Mouse (Mus musculus): ENCODE results near the gene Ddx23.

Ddx23 gene

DNA sequence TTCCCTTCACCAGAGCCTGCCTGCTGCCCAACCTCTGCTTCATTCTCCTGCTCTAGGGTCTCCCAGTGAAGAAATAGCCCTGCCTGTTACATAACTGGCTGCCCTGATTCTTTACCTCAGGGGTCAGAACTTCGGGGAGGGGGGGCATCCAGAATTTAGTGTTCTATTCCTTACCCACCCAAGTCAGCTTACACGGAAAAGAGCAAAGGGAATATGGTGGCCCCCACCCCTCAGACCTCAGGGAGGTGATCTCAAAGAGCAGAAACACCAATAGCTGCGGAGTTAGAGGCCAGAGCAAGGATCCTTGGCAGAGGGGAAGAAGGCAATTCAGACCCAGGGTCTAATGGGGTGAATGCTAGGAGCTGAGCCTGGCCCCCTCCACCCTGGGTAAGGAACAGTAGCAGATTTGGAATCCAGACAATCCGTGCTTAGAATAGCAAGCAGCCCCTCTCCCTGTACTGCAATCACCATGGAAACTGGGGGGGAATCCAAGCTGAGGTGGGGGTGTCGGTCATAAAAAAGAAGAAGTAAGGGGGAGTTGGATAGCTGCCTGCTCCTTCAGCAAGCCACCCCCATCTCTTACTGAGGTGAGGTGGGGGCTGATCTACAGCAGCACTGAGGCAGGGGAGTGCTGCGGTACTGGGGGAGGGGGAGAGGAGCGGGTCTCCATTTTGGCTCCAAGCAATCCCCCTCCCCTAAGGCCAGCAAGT, 11.7 kb upstream of the Ddx23 start:
- no peak for DNase-seq

GRCm38 (mm10) chr15:98673732-98674131, 11.0 kb upstream of the Ddx23 start:
- no peak for DNase-seq

DNA sequence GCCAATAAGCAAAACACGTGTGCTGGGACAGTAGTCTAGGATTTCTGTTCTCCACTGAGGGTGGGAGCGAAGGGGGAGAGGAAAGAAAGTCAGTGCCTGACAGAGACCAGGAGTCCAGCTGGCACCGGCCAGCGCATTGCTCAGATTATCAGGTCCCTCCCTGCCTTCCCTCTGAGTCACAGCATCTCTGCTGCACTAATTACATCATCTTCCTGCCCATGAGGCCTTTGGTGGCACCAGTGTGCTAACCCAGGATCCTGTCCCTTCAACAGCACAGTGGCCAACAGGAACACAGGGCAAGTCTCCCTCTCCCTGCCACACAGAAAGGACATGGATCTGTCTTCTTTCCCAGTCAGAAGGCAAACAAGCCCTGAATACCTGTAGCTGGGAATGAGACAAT, 9.9 kb upstream of the Ddx23 start:
- peak; percentile 16 for DNase-seq

DNA sequence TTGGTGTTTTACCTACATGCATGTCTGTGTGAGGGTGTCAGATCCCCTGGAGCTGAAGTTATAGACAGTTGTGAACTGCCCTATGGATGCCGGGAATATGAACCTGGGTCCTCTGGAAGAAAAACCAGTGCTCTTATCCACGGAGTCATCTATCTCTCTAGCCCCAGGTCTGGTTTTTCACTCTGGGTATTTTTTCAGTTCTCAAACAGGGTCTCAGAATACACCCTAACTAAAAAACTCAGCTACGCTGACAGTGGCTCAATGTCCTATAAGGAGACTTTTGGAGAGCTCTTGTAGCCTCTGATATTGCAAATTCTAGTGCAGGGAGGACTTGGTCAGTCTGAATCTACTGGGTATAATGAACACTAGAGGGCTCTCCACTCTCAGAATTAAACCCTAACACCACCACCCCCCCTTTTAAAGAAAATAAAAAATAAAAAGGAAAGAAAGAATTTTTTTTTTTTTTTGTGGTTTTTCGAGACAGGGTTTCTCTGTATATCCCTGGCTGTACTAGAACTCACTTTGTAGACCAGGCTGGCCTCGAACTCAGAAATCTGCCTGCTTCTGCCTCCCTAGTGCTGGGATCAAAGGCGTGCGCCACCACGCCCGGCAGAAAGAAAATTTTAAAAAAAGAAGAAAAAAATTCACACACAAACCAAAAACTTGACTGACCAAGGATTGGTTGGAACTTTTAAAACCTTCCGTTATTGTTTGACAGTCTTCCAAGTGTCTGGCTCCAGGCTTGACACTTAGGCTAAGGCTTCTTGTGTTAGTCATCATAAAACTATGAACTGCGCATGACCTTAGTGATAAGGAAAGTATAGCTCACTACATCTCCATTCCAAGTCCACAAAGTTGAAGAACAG, 1.6 kb upstream of the Ddx23 start:
- DNase-seq = peak; percentile 56

GRCm38 (mm10) chr15:98662198-98662566, 512 bp downstream of the Ddx23 start:
- DNase-seq = peak; percentile 48

DNA sequence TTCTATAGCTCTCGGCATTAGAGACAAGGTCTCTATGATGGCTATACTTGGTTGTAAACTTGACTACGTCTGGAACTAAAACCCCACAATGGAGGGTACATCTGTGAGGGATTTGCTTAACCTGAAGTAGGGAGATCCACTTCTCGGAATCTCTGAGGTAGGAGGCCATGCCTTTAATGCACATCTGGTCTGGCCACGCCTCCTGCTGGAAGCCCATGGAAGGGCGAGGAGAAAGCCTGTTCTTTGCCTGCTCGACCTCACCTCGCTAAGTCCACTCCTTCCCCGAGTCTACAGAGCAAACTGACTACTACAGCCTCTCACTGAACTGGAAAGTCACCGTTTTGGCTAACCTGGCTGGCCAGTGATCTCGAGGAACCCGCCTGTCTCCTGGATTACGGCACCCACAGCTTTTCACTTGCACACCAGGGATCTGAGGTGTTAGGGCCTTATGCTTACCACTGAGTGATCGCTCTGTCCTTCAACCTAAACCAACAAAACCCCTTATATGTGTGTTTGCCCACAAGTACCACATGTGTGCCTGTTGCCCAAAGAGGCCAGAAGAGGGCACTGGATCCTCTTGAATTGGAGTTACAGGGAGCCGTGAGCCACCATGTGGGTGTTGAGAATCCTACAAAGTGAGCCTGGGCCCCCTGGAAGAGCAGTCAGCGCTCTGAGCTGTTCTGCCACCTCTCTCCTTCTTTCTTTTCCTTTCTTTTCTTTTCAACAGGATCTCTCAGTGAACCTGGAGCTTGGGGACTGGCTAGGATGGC, 5.5 kb downstream of the Ddx23 start:
- no peak for DNase-seq

DNA sequence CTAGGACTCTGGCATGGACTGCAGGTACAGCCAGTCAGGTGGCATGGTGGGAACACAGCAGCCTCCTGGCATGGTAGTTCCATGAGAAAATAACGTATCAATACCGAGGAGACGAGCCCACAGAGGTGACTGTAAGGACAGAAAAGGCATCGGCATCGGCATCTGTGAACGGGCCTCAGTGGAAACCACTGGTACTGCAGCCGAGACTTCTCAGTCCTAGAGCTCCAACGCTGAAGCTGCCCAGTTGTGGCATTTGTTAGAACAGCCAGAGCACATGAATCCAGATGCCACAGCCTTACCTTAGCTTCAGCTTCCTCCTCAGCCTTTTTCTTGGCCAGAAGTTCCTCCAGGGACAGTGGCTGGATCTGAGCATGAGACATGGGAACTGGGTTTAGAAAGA, 10.5 kb downstream of the Ddx23 start:
- no peak for DNase-seq

DNA sequence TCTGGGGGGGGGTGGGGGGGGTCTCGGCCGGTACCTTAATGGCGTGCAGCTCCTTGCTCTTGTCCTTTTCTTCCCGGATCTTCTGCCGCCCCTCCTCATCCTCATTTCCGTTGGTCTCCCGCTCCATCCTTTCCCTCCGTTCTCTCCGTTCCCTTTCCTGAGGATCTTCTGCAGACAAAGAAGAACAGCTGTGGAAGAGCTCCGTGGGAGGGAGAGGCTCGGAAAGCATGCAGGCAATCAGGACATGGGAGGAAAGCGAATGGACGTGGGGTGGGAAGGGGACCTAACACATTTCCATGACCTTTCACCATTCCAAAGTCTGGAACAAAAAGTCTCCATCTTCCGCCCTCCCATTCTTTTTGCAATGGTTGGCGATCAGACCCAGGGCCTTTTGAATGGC, 11.3 kb downstream of the Ddx23 start:
- no peak for DNase-seq

DNA sequence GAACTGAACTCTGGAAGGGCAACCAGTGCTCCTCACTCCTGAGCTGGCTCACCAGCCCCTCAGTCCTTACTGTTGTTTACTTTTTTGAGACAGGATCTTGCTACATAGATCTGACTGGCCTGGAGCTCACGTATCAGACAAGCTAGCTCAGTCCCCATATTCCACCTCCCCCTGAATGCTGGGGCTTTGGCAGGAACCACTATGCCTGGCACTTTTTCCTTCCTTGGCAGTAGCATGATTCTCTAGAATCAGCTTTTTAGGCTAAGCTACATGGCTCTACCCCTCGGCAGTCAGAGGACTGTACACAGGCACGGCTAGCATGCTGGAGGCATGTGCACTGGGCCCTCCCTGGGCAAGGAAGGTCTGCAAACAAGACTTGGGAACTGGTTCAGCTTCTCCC, 14.6 kb downstream of the Ddx23 start:
- no peak for DNase-seq

DNA sequence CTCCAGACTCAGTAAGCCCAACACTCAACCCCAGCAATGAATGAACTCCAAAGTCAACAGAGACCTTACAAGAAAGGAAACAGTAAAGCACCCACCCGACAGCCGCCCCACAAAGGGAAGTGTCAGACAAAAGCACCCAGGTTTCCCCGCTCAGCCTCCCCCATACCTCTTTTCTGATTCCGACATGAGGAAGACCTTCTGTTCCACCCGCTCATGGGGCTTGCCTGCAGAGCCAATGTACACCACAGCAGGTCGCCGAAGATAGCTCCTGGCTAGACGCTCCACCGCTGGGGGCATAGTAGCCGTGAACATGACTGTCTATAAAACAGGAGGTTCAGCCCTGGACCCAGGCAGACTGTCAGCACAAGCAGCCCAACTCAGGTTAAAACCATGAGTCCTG, 15.4 kb downstream of the Ddx23 start:
- no peak for DNase-seq

GRCm38 (mm10) chr15:98646737-98647136, 16.0 kb downstream of the Ddx23 start:
- DNase-seq = no peak

- no peak for DNase-seq
Measured at GRCm38 (mm10) chr15:98645057-98646026, 17.4 kb downstream of the Ddx23 start.

DNA sequence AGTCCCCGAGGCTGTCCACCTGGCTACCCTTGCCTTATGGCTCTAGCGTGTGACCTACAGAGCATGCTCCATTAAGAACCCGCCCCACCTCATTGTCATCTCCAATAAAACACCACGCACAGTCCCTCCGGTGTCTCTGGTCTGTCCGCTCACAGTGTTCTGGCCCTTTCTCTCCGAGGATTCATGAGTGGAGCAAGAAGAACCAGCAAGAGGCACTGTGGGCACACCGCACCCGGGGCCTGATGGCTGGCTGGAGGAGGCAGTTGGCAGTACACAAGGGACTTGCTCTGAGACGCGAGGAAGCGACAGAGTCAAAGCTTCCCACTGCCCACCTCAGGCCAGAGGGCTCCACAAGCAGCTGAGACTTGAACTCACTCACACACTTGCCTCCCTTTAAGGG, 18.3 kb downstream of the Ddx23 start:
- DNase-seq = no peak

DNA sequence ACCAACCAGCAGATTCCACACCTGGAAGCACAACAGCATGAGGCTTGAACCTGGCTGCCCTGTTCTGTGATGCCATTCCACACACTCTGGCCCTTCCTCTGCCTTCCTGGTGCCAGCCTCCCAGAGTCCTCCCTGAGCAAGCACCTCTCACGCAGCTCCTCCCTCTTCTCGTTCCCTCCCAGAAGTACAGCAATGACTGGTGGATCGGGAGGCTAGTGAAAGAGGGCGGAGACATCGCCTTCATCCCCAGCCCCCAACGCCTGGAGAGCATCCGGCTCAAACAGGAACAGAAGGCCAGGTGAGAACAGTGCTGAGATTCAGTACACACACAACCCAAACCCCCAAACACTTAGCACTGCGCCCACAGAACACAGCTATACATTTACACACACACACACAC, 22.5 kb downstream of the Ddx23 start:
- peak; percentile 70 for DNase-seq

DNA sequence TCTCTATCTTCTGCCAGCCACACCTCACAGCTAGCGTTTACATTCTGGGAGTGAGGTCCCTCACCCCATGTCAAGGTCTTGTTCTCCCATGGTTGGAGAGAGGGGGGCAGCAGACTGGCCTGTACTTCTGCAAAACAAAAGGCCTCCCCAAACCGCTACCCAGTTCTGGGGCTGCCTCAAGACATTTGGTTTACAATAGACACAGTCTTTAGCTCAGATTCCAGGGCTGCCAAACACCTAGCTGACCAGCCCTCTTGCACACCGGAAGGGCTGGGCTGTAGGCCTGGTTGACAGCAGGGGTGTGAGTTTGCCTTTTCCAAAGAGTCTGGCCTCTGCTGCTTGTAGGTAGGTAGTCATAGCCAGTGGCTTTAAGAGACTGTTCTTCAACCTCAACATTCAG, 25.5 kb downstream of the Ddx23 start:
- DNase-seq = no peak

- no peak for DNase-seq
Measured at GRCm38 (mm10) chr15:98636517-98636916, 26.2 kb downstream of the Ddx23 start.

GRCm38 (mm10) chr15:98635291-98635841, 27.3 kb downstream of the Ddx23 start:
- DNase-seq = no peak

- peak; percentile 86 for DNase-seq
Measured at GRCm38 (mm10) chr15:98634541-98635081, 28.1 kb downstream of the Ddx23 start.

GRCm38 (mm10) chr15:98633822-98634470, 28.7 kb downstream of the Ddx23 start:
- no peak for DNase-seq

- no peak for DNase-seq
Measured at GRCm38 (mm10) chr15:98632921-98633320, 29.8 kb downstream of the Ddx23 start.

GRCm38 (mm10) chr15:98632107-98632744, 30.5 kb downstream of the Ddx23 start:
- DNase-seq = peak; percentile 78
